Mouse (Mus musculus): Measurements from ENCODE around the gene Themis3. TPM values are rescaled to one million over a fixed set of nuclear protein-coding genes. Genes with fewer than 3 reads are reported as not detected.

Gene Themis3
- polyA plus RNA-seq, 1 experiment from 2014 or later: not detected

DNA sequence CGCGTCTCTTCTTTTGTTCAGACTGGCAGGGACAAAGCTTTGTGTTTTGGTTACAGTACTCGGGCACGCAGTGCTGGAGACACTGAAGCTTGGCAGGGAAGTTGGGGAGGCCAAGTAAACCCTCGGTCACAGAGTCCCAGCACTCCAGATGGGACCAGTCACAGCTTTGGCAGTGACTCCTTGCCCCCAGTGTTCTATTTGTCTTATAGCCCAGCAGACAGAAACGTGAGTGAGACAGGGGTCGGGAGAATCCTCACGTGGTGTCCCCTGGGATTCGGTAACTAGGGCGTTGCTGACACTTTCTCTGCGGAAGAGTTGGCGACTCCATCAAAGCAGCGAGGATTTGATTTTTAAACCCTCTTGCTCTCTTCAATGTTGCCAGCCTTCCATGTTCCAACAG is 8.3 kb downstream of the Themis3 start:
- no peak overlapping the region for H3K9ac ChIP-seq (replicated peaks)
- no peaks in the 10 kb centered on the region for H3K36me3 ChIP-seq
- H3K4me2 ChIP-seq (replicated peaks): no peak overlapping the region
- WGBS: 78% methylated on average over 13 of the region's 13 CpGs
- H3K4me1 ChIP-seq: no peaks in the 10 kb centered on the region
- ATAC-seq (replicated peaks): no peak
- H3K9me3 ChIP-seq: no peaks in the 10 kb centered on the region
- H3K27ac ChIP-seq (replicated peaks): no peak overlapping the region
- no peaks in the 10 kb centered on the region for H3K27me3 ChIP-seq
- H3K4me3 ChIP-seq: no peak overlapping the region

DNA sequence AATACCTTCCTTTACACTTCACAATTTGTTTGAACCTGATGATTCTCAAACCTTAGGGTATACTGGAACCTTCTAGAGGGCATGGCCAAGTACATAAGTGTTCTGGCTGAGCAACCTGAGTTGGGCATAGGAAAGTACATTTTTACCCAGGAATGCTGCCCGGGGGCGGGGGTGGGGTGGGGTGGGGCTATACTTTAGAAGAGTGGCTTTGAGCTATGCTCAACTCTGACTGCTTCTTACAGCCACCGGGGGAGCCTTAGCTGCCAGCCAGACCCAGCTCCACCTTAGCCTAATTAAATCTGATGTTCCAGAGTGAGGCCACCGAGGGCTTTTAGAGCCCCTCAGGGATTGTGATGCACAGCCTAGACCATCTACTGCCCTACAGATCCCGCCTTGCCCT is 13.4 kb downstream of the Themis3 start:
- 82% methylated on average over 5 of the region's 5 CpGs for WGBS
- no peaks in the 10 kb centered on the region for H3K27me3 ChIP-seq
- H3K9me3 ChIP-seq: no peaks in the 10 kb centered on the region
- H3K27ac ChIP-seq (replicated peaks): no peak overlapping the region
- ATAC-seq (replicated peaks): no peak
- H3K4me3 ChIP-seq: no peak overlapping the region
- H3K9ac ChIP-seq (replicated peaks): no peak overlapping the region
- no peaks in the 10 kb centered on the region for H3K36me3 ChIP-seq
- H3K4me2 ChIP-seq (replicated peaks): no peak overlapping the region
- no peaks in the 10 kb centered on the region for H3K4me1 ChIP-seq

DNA sequence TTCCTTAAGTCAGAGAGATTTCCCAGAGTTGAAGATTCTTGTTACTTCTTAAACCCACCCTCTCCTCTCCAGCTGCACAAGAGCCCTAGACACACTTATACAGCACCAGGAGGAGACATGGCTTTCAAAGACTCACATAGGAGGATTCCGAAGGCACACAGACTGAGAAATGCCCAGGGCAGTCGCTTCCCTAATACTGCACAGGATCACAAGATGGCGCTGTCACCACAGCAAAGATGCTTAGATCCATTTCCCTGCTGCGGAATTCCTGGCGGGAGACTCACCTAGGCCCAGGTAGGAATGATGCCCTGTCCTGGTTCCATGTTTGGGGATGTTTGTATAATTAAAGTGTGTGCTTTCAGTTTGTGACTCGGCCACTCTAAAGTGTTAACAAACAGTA is 16.4 kb downstream of the Themis3 start:
- H3K36me3 ChIP-seq: no peaks in the 10 kb centered on the region
- 16% methylated on average over 6 of the region's 6 CpGs for WGBS
- no peak overlapping the region for H3K9ac ChIP-seq (replicated peaks)
- H3K27me3 ChIP-seq: no peaks in the 10 kb centered on the region
- no peaks in the 10 kb centered on the region for H3K4me1 ChIP-seq
- no peak overlapping the region for H3K27ac ChIP-seq (replicated peaks)
- no peaks in the 10 kb centered on the region for H3K9me3 ChIP-seq
- no peak overlapping the region for H3K4me2 ChIP-seq (replicated peaks)
- H3K4me3 ChIP-seq: no peak overlapping the region
- no peak for ATAC-seq (replicated peaks)

DNA sequence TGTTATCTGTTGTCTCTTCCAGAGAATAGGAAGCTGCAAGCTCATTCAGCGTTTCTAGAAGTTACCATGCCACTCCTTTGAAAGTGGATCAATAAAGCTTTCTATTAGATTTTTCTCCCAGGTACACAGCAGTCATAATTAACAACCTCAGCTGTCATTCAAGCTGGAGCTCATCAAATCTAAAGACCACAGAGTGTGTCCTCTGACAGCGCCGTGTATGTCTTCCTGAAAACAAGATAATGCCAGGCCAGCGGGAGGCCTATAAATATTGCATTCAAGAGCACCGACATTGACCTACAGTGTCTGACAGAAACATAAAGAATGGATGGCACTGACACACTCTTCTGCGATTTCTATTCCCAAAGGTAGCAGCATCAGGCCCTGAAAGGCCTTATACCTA is 16.9 kb downstream of the Themis3 start:
- no peak overlapping the region for H3K4me3 ChIP-seq
- H3K27me3 ChIP-seq: no peaks in the 10 kb centered on the region
- WGBS: 74% methylated on average over 6 of the region's 6 CpGs
- no peak for ATAC-seq (replicated peaks)
- no peaks in the 10 kb centered on the region for H3K36me3 ChIP-seq
- H3K4me2 ChIP-seq (replicated peaks): no peak overlapping the region
- H3K27ac ChIP-seq (replicated peaks): no peak overlapping the region
- H3K9ac ChIP-seq (replicated peaks): no peak overlapping the region
- no peaks in the 10 kb centered on the region for H3K9me3 ChIP-seq
- no peaks in the 10 kb centered on the region for H3K4me1 ChIP-seq

DNA sequence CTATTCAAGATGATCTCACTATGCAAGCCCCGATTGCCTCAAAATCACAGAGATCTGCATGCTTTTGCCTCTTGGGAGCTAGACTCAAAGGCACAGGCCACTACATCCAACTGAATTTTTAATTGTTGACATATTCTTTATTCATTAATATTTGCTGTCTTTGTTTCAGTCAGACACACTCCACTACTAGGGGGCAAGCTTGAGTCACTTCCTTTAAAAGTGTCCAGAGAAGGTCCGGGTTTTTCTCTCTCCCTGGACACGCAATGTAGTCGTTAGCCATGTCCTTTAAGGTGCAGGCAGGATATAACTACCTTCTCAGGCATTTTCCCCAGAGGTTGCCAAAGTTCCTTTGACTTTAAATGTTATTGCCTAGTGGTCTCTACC is 21.8 kb downstream of the Themis3 start:
- ATAC-seq (replicated peaks): no peak
- Histone ChIP-seq H3K36me3 (no peaks in the 10 kb centered on the region), H3K9ac (replicated peaks) (no peak overlapping the region), H3K4me3 (no peak overlapping the region), H3K27me3 (no peaks in the 10 kb centered on the region), H3K4me2 (replicated peaks) (no peak overlapping the region), H3K27ac (replicated peaks) (no peak overlapping the region), H3K4me1 (no peaks in the 10 kb centered on the region), H3K9me3 (no peaks in the 10 kb centered on the region)
- WGBS: 80% methylated on average over 4 of the region's 4 CpGs

DNA sequence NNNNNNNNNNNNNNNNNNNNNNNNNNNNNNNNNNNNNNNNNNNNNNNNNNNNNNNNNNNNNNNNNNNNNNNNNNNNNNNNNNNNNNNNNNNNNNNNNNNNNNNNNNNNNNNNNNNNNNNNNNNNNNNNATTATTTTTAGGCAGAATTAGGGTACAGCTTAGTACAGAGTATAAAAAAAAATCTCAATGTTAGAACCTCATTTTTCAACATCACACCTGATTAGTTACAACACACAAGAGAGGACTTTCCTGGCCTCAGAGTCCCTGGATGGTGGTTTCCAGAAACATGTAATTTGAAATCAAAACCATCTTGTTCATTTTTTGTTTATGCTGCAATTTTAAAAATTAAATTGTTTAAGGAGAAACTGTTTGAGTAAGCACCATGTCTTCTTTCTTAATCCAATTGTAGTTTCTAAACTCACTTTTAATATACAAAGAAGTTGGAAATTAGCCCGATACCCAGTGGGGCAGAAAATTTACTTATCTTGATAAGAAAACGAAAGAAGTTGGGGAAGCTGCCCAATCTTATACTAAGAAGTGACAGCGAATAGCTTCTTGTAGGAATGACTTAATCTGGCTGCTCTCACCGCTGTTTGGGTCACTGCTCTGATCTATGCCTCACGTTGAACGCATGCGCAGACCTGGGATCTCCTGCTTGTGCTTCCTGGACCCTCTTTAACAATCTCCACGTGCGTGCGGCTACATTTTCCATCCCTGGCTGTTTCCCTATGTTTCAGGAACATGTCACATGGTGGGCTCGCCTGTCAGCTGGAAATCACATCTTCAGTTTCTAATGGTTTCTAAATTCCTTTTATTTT is 22.4 kb downstream of the Themis3 start:
- ATAC-seq (replicated peaks): no peak
- WGBS: 65% methylated on average over 11 of the region's 11 CpGs

DNA sequence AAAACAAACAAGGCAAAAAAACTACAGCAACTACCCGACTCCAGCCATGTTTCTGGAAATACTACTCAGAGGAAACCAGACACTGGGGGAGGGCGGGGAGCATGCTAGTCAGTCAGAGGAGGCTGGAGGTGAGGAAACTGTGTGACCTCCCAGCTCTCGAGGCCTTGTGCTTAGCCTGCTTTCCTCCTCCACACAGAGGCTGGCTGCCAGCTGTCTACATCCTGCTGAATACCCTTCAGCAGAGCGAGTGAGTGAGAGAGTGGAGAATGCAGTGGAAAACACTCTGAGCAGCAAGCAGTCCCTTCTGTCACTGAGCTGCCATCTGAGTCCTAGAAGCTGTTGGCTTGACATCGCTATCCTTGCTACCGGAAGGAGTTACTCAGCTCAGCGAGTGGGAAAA is 30.2 kb downstream of the Themis3 start:
- Histone ChIP-seq H3K36me3 (no peaks in the 10 kb centered on the region), H3K9me3 (no peaks in the 10 kb centered on the region)

More for the DNA sequence above, 22.4 kb downstream of the Themis3 start:
- Histone ChIP-seq H3K27ac (replicated peaks) (no peak overlapping the region), H3K4me1 (no peaks in the 10 kb centered on the region), H3K4me2 (replicated peaks) (no peak overlapping the region), H3K9ac (replicated peaks) (no peak overlapping the region), H3K9me3 (no peaks in the 10 kb centered on the region), H3K27me3 (no peaks in the 10 kb centered on the region), H3K4me3 (no peak overlapping the region), H3K36me3 (no peaks in the 10 kb centered on the region)

DNA sequence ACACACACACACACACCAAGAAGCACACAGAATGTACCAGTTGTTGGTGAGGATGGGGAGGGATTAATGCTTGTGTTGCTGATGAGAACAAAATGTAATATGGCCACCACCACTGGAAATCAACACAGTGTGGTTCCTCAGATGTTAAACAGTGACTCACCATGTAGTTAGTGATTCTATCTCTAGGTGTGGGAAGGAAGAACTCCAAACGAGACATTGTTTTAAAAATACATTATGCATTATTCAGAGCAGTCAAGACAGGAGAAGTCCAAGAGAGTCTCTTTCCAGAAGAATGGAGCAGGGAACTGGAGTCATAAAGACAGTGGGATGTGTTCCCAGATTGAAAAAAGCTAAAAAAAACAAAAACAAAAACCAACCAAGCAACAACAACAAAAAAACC is 30.9 kb downstream of the Themis3 start:
- Histone ChIP-seq H3K4me2 (replicated peaks) (no peak overlapping the region), H3K27ac (replicated peaks) (no peak overlapping the region), H3K9ac (replicated peaks) (no peak overlapping the region), H3K4me1 (no peaks in the 10 kb centered on the region), H3K27me3 (no peaks in the 10 kb centered on the region), H3K36me3 (no peaks in the 10 kb centered on the region), H3K4me3 (no peak overlapping the region), H3K9me3 (no peaks in the 10 kb centered on the region)
- 66% methylated on average over 1 of the region's 1 CpGs for WGBS
- ATAC-seq (replicated peaks): no peak

More for the DNA sequence above, 30.2 kb downstream of the Themis3 start:
- Histone ChIP-seq H3K4me1 (no peaks in the 10 kb centered on the region), H3K4me2 (replicated peaks) (no peak overlapping the region), H3K27ac (replicated peaks) (no peak overlapping the region), H3K9ac (replicated peaks) (no peak overlapping the region), H3K27me3 (no peaks in the 10 kb centered on the region), H3K4me3 (no peak overlapping the region)
- 76% methylated on average over 7 of the region's 7 CpGs for WGBS
- no peak for ATAC-seq (replicated peaks)

DNA sequence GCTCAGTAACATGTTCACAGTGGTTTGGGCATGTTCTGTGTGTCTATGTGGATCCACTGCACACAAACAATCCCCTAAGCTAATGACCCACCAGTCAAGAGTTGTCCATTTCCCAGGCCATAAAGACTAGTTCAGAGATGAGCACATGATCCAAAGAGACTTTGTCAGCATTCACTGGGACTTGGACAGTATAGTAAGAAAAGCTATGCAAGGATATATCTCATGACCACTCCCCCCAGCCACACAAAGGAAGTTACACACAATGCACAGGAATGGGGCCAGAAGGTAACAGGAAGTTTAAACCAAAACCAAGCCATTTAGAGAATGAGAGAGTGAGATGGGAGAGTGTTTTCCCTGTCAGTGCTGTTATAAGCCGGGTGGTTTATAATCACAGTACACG is 33.0 kb downstream of the Themis3 start:
- Histone ChIP-seq H3K27me3 (no peaks in the 10 kb centered on the region), H3K4me1 (no peaks in the 10 kb centered on the region), H3K9ac (replicated peaks) (no peak overlapping the region), H3K4me2 (replicated peaks) (no peak overlapping the region), H3K4me3 (no peak overlapping the region), H3K36me3 (no peaks in the 10 kb centered on the region), H3K9me3 (no peaks in the 10 kb centered on the region), H3K27ac (replicated peaks) (no peak overlapping the region)
- WGBS: 97% methylated on average over 2 of the region's 2 CpGs
- no peak for ATAC-seq (replicated peaks)

DNA sequence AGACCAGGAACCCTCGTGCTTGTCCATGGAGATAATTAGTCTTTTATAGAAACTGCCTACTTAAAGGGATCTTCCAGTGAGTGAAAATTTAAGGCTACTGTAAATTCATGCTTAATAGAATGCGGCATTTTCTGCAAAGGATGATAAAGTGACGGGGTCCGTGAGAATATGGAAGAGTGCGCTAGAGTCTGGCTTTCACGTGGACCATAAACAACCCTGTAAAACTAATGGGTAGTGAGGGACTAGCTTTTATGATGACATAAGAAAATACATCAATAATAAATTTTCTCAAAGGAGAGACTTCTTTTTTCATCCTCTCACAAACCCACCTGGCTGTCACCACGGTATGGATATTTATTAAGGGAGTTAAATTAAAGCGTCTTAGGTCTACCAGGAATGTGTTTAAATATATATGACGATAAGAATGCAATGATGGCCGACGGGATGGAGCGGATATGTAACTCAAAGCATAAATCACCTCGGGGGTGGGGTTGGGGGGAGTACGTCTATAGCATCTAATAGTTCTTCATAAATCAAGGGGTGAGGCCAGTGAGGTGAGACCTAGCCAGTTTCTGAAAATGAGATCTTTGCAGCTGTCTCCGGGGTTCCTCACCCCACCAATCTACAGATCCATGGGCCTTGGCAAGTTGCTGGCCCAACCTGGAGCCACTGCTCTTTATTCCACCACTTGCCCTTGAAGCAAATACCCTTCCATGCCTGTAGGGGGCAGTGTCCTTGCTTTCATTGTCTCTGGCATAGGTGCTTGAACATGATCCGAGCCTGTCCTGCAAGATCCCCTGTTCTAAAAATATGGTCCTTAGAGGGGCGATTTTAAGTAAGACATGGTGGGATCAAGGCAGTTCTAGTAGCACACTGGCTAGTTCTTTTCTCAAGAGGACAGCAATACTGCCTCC is 35.8 kb downstream of the Themis3 start:
- Histone ChIP-seq H3K27ac (replicated peaks) (no peak overlapping the region), H3K36me3 (no peaks in the 10 kb centered on the region), H3K27me3 (no peaks in the 10 kb centered on the region), H3K9ac (replicated peaks) (no peak overlapping the region), H3K4me1 (no peaks in the 10 kb centered on the region), H3K4me2 (replicated peaks) (no peak overlapping the region), H3K4me3 (no peak overlapping the region), H3K9me3 (no peaks in the 10 kb centered on the region)
- 89% methylated on average over 17 of the region's 17 CpGs for WGBS
- no peak for ATAC-seq (replicated peaks)

DNA sequence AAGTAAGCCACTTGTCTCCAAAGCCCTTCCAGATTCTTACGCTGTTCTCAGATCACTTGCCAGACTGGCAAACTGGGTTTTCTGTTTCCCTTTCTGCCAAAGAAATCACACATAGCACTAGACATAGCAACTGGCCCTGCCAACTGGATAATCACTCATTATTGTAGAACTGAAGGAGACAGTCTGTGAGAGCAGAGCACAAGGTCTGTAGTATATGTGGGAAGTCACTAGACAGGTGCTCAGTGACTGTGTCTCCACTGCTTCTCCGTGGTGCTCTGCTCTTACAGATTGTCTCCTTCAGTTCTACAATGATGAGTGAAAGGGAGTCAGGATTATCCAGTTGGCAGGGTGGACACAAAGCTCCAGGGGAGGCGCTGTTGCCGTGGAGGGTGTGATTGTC is 41.7 kb downstream of the Themis3 start:
- 77% methylated on average over 4 of the region's 4 CpGs for WGBS
- H3K4me1 ChIP-seq: no peaks in the 10 kb centered on the region
- no peak for ATAC-seq (replicated peaks)

DNA sequence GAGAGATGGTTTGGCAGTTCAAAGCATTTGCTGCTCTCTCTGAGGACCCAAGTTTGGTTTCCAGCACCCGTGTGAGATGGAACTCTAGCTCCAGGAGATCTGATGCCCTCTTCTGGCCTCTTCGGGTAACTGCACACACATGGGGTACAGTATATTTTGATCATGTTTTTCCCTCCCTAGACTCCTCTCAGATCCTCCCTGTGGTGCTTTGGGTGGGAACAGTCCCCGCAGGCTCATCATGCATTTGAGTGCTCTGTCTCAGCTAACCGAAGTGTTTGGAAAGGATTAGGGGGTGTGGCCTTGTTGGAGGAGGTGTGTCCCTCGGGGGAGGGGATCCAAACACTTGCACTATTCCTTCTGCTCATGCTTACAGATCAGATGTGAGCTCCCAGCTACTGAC is 43.9 kb downstream of the Themis3 start:
- Histone ChIP-seq H3K4me3 (no peak overlapping the region), H3K9ac (replicated peaks) (no peak overlapping the region), H3K9me3 (no peaks in the 10 kb centered on the region), H3K4me1 (no peaks in the 10 kb centered on the region), H3K27me3 (no peaks in the 10 kb centered on the region), H3K27ac (replicated peaks) (no peak overlapping the region), H3K4me2 (replicated peaks) (no peak overlapping the region), H3K36me3 (no peaks in the 10 kb centered on the region)
- WGBS: 92% methylated on average over 5 of the region's 5 CpGs
- ATAC-seq (replicated peaks): no peak

More for the DNA sequence above, 41.7 kb downstream of the Themis3 start:
- H3K9ac ChIP-seq (replicated peaks): no peak overlapping the region
- no peaks in the 10 kb centered on the region for H3K9me3 ChIP-seq
- H3K4me2 ChIP-seq (replicated peaks): no peak overlapping the region
- H3K27ac ChIP-seq (replicated peaks): no peak overlapping the region
- H3K36me3 ChIP-seq: no peaks in the 10 kb centered on the region
- no peaks in the 10 kb centered on the region for H3K27me3 ChIP-seq
- no peak overlapping the region for H3K4me3 ChIP-seq
